Mouse (Mus musculus) retina, embryonic 14.5 days (tissue): ENCODE results near the gene Cend1.
A peak's percentile ranks its signal among the peaks of the same experiment; 100 is the strongest.

Experiments
- DNase-seq: peaks from one replicate; pipeline ENCODE4 v3.0.0-alpha.2; 2015; ENCODE audit warnings: low spot score

Gene Cend1

GRCm38 (mm10) chr7:141443081-141443821, 14.0 kb upstream of the Cend1 start:
- DNase-seq = peak; percentile 73

GRCm38 (mm10) chr7:141442199-141442598, 12.9 kb upstream of the Cend1 start:
- DNase-seq = no peak

GRCm38 (mm10) chr7:141441460-141441859, 12.2 kb upstream of the Cend1 start:
- DNase-seq = no peak

GRCm38 (mm10) chr7:141440613-141441012, 11.3 kb upstream of the Cend1 start:
- peak; percentile 73 for DNase-seq

GRCm38 (mm10) chr7:141439811-141440210, 10.5 kb upstream of the Cend1 start:
- no peak for DNase-seq

- DNase-seq = no peak
Observed at GRCm38 (mm10) chr7:141439140-141439679, 9.9 kb upstream of the Cend1 start.

GRCm38 (mm10) chr7:141438201-141438968, 9.1 kb upstream of the Cend1 start:
- DNase-seq = no peak

- peak; percentile 85 for DNase-seq
Observed at GRCm38 (mm10) chr7:141437178-141438120, 8.2 kb upstream of the Cend1 start, which contains the start of gene Slc25a22. TSS of gene Slc25a22 (minus strand) at chr7:141437892.

- DNase-seq = no peak
Observed at GRCm38 (mm10) chr7:141436523-141436892, 7.2 kb upstream of the Cend1 start.

- DNase-seq = no peak
Observed at GRCm38 (mm10) chr7:141435856-141436522, 6.7 kb upstream of the Cend1 start.

- DNase-seq = peak; percentile 49
Observed at GRCm38 (mm10) chr7:141435129-141435855, 6.0 kb upstream of the Cend1 start.

GRCm38 (mm10) chr7:141434464-141434863, 5.2 kb upstream of the Cend1 start:
- DNase-seq = peak; percentile 68

GRCm38 (mm10) chr7:141433517-141434400, 4.5 kb upstream of the Cend1 start:
- DNase-seq = no peak

- DNase-seq = no peak
Observed at GRCm38 (mm10) chr7:141432741-141433516, 3.6 kb upstream of the Cend1 start.

GRCm38 (mm10) chr7:141432186-141432611, 2.9 kb upstream of the Cend1 start:
- no peak for DNase-seq

- DNase-seq = no peak
Observed at GRCm38 (mm10) chr7:141431434-141432185, 2.3 kb upstream of the Cend1 start.

- no peak for DNase-seq
Observed at GRCm38 (mm10) chr7:141430585-141431240, 1.4 kb upstream of the Cend1 start.
